Mouse (Mus musculus) lung, postnatal 0 days (tissue): ENCODE data around the gene Lrig2. TPM values are rescaled to one million over a fixed set of nuclear protein-coding genes. Genes with fewer than 3 reads are reported as not detected.

Source experiments
- ATAC-seq: fragments of 200-750 bp; cut with Nextera tagmentation; 2 replicates; pipeline ENCODE4 v1.8.0; 2017; ENCODE audit warnings: moderate library complexity
- DNase-seq: peaks from one replicate; pipeline ENCODE4 v3.0.0-alpha.2; 2016; ENCODE audit warnings: low spot score
- H3K27ac ChIP-seq: fragments of 300-500 bp; sonication (generic); 2 replicates; pipeline ENCODE4 v1.5.1; 2014; ENCODE audit warnings: antibody characterized with exemption, mild to moderate bottlenecking, low read length, mixed read lengths
- H3K27me3 ChIP-seq: fragments of 300-500 bp; sonication (generic); replicated peaks from 2 replicates; pipeline ENCODE4 v1.6.1; 2014; ENCODE audit warnings: low read length, mixed read lengths; ENCODE audit not compliant: insufficient read depth
- H3K36me3 ChIP-seq: fragments of 300-500 bp; sonication (generic); 2 replicates; pipeline ENCODE4 v1.6.1; 2014; ENCODE audit warnings: low read length, mixed read lengths; ENCODE audit not compliant: insufficient read depth
- H3K4me1 ChIP-seq: fragments of 300-500 bp; sonication (generic); 2 replicates; pipeline ENCODE4 v1.6.1; 2014; ENCODE audit warnings: antibody characterized with exemption, low read depth, low read length, mixed read lengths; ENCODE audit not compliant: insufficient read depth
- H3K4me2 ChIP-seq: fragments of 300-500 bp; sonication (generic); replicated peaks from 2 replicates; pipeline ENCODE4 v1.6.1; 2014; ENCODE audit warnings: low read depth, mild to moderate bottlenecking, low read length, moderate library complexity, mixed read lengths
- H3K4me3 ChIP-seq: fragments of 300-500 bp; sonication (generic); 2 replicates; pipeline ENCODE4 v1.5.1; 2014; ENCODE audit warnings: low read depth, low read length
- H3K9ac ChIP-seq: fragments of 300-500 bp; sonication (generic); replicated peaks from 2 replicates; pipeline ENCODE4 v1.6.1; 2014; ENCODE audit warnings: low read depth, mild to moderate bottlenecking
- H3K9me3 ChIP-seq: fragments of 300-500 bp; sonication (generic); 2 replicates; pipeline ENCODE4 v1.6.1; 2016; ENCODE audit warnings: low read length, mixed read lengths
- CTCF ChIP-seq: IDR thresholded peaks from 2 replicates; pipeline ENCODE4 v1.5.1; 2016; ENCODE audit warnings: antibody characterized with exemption, mild to moderate bottlenecking
- EP300 ChIP-seq: IDR thresholded peaks from 2 replicates; pipeline ENCODE4 v1.6.1; 2016; ENCODE audit warnings: antibody characterized with exemption, mild to moderate bottlenecking, control low read depth
- WGBS: fragments of 180-500 bp; shearing (Covaris S2); extraction: QIAGEN DNeasy Blood & Tissue Kit; methylation state at CpG from one replicate; pipeline ENCODE4 v1.1.7; 2014; 5-methylcytosine and 5-hydroxymethylcytosine counted together
- polyA plus RNA-seq: library from polyadenylated mRNA; unstranded; fragments of >200 nt; fragmentation: Nextera tagmentation; extraction: Ambion mirVana; gene quantifications from 2 replicates; pipeline ENCODE4 v1.2.1, GENCODE M21; 2015

Lrig2 gene
- 8.9 and 9.4 TPM in 2 replicates for polyA plus RNA-seq

DNA sequence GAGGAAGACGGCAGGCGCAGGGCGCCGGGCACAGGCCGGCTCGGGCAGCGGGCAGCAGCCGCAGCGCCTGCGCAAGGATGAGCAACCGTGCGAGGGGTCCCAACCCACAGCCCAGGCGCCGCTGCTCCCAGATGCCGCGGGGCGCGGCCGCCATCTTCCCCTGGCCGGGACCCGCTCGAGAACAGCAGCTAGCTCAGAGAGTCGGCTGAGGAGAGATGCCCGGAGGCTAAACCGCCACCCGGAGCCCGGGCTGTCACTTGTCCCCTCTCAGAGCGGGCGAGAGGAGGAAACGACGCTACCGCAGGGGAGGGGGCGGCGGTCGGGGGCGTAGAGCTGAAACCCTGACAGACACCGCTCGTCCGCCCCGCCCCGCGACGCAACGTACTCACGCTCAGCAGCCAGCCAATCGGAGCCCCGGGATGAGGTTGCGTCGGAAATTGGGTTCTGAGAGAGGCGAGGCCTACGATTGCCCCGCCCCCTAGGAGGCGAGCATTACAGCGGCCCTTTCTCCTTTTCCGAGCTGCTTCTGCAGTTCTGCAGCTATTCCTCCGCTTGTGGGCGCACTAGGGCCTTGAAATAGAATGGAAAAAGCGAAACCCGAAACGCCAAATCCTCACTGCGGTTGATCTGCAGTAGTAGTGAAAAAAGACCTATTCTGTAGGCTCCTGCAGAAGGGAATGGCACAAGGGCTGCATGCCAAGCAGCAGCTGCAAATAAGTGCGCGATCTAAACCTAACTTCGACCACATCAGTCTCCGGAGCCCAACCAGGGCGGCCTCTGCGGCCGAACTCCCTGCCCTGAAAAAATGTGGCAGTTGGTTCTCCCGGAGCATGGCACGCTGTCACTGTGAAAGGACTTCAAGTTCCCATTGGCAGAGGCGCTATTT is at the start of gene Lrig2:
Gene Lrig2 (minus strand): TSS at position 381 of the 886 bp plus-strand sequence.
- H3K4me3 ChIP-seq: peak within 1 kb of the TSS; percentile 93
- DNase-seq (peak; percentile 99), ATAC-seq (peak; percentile 99)
- H3K4me2 ChIP-seq: peak within 1 kb of the TSS; percentile 66
- H3K27ac ChIP-seq: peak within 1 kb of the TSS; percentile 95
- peak; percentile 86 for TF ChIP-seq CTCF
- no peak for TF ChIP-seq EP300
- no peaks in the 10 kb centered on the region for H3K27me3 ChIP-seq
- under 1% methylated on average over 59 of the region's 71 CpGs for WGBS
- no peaks in the 10 kb centered on the region for H3K36me3 ChIP-seq
- 0 out of 2 replicates have a peak, but pooled peaks cover 3% of the 10 kb centered on the region for H3K4me1 ChIP-seq
- H3K9me3 ChIP-seq: no peaks in the 10 kb centered on the region
- H3K9ac ChIP-seq: peak within 1 kb of the TSS; percentile 71

DNA sequence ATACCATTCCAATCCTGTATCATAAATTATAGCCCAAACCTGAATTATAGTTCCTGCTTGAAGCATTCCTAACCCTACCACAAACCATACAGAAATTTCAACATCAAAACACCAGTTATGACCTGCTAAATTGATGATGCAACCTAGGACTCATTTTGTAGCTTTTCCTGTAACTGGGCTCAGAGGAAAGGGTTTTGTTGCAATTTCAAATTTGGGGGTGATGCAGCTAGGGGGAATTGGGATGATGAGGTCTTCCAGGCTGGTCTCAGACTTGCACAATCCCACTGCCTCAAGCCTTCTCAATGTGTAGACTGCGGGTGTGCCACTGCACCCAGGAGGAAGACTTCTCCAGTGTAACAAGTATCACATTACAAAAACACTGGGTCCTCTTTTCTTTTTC is 44.9 kb upstream of the Lrig2 start:
- Histone ChIP-seq H3K36me3 (no peaks in the 10 kb centered on the region), H3K9me3 (no peaks in the 10 kb centered on the region), H3K9ac (no peak overlapping the region), H3K4me3 (no peak overlapping the region), H3K4me2 (no peak overlapping the region), H3K27me3 (no peaks in the 10 kb centered on the region), H3K27ac (no peak overlapping the region), H3K4me1 (no peaks in the 10 kb centered on the region)
- DNase-seq (no peak), ATAC-seq (no peak)
- 70% methylated on average over 1 of the region's 1 CpGs for WGBS
- TF ChIP-seq EP300: no peak
- no peak for TF ChIP-seq CTCF

DNA sequence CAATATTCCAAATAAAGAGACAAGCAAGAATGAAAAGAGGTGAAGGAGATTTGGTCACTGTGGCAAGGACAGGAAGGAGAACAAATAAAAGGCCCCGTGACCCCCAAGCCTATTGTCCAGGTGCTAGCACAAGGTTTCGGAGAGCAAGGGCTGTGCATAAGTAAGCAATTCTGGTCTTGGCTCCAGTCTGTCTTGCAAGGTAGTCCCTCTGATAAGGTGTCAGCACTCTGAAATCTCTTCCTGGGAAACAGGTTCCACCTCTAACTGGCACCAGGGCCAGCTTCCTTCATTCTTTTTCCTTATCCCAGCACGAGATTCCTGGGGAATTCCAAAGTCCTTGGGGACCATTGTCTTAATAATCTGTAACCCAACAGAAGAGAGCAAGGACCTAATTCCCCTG is 38.9 kb upstream of the Lrig2 start:
- ATAC-seq (no peak), DNase-seq (no peak)
- no peak for TF ChIP-seq CTCF
- TF ChIP-seq EP300: no peak
- Histone ChIP-seq H3K4me2 (no peak overlapping the region), H3K9ac (no peak overlapping the region), H3K9me3 (no peaks in the 10 kb centered on the region), H3K4me1 (no peaks in the 10 kb centered on the region), H3K27ac (no peak overlapping the region), H3K27me3 (no peaks in the 10 kb centered on the region), H3K4me3 (no peak overlapping the region), H3K36me3 (no peaks in the 10 kb centered on the region)
- WGBS: 46% methylated on average over 3 of the region's 3 CpGs

DNA sequence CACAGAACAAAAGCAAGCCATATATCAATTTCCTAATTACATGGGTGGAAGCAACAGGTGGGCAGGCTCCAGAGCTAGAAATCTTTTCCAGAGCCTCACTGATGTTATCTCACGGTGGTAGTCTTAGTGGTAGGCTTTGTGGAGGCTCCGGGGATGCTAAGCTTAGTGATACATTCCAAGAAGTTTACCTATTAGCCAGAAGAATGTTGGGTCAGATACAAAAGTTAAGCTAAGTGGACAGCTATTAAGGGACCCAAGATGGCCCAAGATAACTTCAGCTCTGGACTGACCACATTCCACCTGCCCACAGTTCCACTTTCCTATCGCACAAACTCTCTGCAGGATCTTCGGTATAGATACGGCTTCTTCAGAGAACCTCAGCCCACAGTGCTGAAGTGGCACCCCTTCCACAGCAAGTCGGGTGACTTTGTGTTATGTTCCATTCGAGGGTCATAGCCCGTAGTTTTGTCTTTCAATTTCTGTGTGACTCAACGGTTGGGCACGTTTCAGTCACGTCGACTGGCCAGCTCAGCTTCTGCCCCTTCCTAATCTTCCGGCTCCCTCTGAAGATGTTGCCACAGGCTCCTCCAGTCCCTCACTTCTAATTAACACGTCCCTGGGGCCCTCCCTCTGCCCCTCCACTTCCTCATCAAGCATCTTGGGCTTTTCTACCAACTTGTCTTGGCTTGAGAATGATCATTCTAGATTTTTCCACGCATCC is 36.8 kb upstream of the Lrig2 start:
- Histone ChIP-seq H3K9ac (no peak overlapping the region), H3K4me3 (no peak overlapping the region), H3K4me2 (no peak overlapping the region), H3K36me3 (no peaks in the 10 kb centered on the region), H3K4me1 (no peaks in the 10 kb centered on the region), H3K27ac (no peak overlapping the region), H3K9me3 (no peaks in the 10 kb centered on the region), H3K27me3 (no peaks in the 10 kb centered on the region)
- ATAC-seq: no peak
- WGBS: 35% methylated on average over 15 of the region's 15 CpGs
- DNase-seq: peak; percentile 21
- TF ChIP-seq EP300 (no peak), CTCF (no peak)

DNA sequence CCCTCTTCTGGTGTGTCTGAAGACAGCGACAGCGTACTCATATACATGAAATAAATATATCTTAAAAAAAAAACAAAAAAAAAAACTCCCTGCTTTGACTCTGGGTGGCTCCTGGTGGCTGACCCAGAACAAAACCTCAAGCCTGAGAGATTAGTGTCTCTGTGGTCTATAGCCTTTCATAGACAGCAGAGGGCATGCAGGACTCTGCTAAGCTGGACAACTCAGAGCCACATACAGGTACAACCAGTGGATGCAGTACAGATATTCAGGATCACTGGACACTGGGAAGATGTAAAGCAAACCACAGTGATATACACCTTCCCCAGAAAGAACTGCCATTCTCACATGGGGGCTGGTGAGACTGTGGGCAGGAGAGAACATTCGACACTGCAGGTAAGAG is 32.1 kb upstream of the Lrig2 start:
- WGBS: 93% methylated on average over 3 of the region's 3 CpGs

DNA sequence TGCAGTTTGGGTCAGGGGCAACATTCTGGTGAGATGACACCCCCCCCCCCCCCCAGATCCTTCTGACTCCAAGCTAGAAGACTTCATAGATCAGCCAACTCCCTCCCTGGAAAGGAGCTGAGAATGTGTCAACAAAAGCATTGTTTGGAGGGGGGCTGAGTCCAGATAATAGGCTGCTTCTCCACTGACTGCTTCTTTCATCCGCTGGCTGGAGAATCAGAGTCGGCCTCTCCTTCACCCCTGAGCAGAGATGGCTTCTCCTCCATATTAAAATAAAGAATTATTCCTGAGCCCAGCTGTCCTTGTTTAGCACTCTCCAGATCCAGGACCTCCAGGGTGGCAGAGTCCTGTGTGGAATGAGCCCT is 30.3 kb upstream of the Lrig2 start:
- Histone ChIP-seq H3K4me1 (no peaks in the 10 kb centered on the region; the same call in 1 of the 2 replicates), H3K27me3 (no peaks in the 10 kb centered on the region), H3K36me3 (no peaks in the 10 kb centered on the region), H3K4me2 (peak overlapping the region; percentile 54; the same call in 1 of the 2 replicates), H3K4me3 (no peak overlapping the region), H3K27ac (no peak overlapping the region), H3K9me3 (no peaks in the 10 kb centered on the region), H3K9ac (no peak overlapping the region)
- 13% methylated on average over 2 of the region's 2 CpGs for WGBS
- no peak for TF ChIP-seq CTCF
- TF ChIP-seq EP300: no peak
- DNase-seq (no peak), ATAC-seq (0 out of 2 replicates have a peak, but pooled peaks have one; percentile 5)

More for the DNA sequence above, 32.1 kb upstream of the Lrig2 start:
- DNase-seq (no peak), ATAC-seq (no peak)
- no peaks in the 10 kb centered on the region for H3K27me3 ChIP-seq
- H3K27ac ChIP-seq: no peak overlapping the region
- TF ChIP-seq CTCF (peak; percentile 32), EP300 (no peak)
- no peak overlapping the region for H3K4me3 ChIP-seq
- H3K9ac ChIP-seq: no peak overlapping the region
- no peak overlapping the region for H3K4me2 ChIP-seq
- H3K4me1 ChIP-seq: no peaks in the 10 kb centered on the region; the same call in 1 of the 2 replicates
- no peaks in the 10 kb centered on the region for H3K9me3 ChIP-seq
- no peaks in the 10 kb centered on the region for H3K36me3 ChIP-seq
